ENCODE assay signal across 22 mouse cellular contexts in the genomic region with DNA sequence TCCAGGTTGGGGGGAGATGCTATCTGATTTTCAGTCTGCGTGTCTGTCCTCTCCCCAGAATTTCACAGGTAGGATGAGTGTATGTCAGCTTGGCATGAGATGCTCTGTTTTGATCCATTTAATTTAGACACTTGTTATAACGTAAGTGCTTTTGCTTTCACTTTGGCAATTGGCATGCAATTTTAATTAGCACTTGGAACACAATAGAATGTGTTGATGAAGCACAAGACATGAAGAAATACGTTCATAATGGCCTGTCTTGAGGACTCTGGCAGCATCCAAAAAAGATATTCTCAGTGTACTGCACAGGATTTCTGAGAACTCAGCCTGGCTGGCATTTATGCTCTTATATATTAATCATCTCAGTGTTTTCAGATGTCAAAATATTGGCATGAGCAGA.
"Had no signal": no experiment of that assay in that cellular context is flagged by ENCODE, and none has a peak within 500 bp of the region (broad histone marks: within the 10 kb centered on the region; RNA-seq: fewer than 3 reads in every experiment).

No protein-coding gene starts in this region.

- H3K27ac ChIP-seq: kidney, postnatal 0 days; limb, embryonic 12.5 days; limb, embryonic 15.5 days; liver, embryonic 12.5 days; liver, embryonic 15.5 days; lung, embryonic 15.5 days; midbrain, embryonic 10.5 days; midbrain, embryonic 13.5 days; neural tube, embryonic 13.5 days; stomach, postnatal 0 days had no signal

- H3K27me3 ChIP-seq: limb, embryonic 12.5 days; limb, embryonic 15.5 days; liver, embryonic 12.5 days; liver, embryonic 15.5 days; lung, embryonic 15.5 days; midbrain, embryonic 13.5 days; neural tube, embryonic 13.5 days had no signal

- H3K4me2 ChIP-seq: limb, embryonic 12.5 days; limb, embryonic 15.5 days; liver, embryonic 12.5 days; liver, embryonic 15.5 days; lung, embryonic 15.5 days; midbrain, embryonic 13.5 days; neural tube, embryonic 13.5 days had no signal

- H3K9me3 ChIP-seq: limb, embryonic 12.5 days; limb, embryonic 15.5 days; liver, embryonic 12.5 days; liver, embryonic 15.5 days; lung, embryonic 15.5 days; midbrain, embryonic 10.5 days; midbrain, embryonic 13.5 days; neural tube, embryonic 13.5 days had no signal

- DNase-seq: kidney, adult 2 months; kidney, postnatal 25 days; left cerebral cortex, postnatal 4 days; lung, adult 18-20 months; lung, postnatal 10 days; lung, postnatal 36 days; retina, postnatal 1 day; thymus, adult 18-20 months; thymus, postnatal 25 days had no signal

- H3K9ac ChIP-seq: limb, embryonic 12.5 days; limb, embryonic 15.5 days; liver, embryonic 12.5 days; liver, embryonic 15.5 days; lung, embryonic 15.5 days; midbrain, embryonic 13.5 days; neural tube, embryonic 13.5 days had no signal

- H3K4me1 ChIP-seq: limb, embryonic 15.5 days; midbrain, embryonic 13.5 days had no signal

- H3K36me3 ChIP-seq: liver, embryonic 15.5 days; lung, embryonic 15.5 days; midbrain, embryonic 13.5 days had no signal

- ATAC-seq: liver, embryonic 12.5 days; midbrain, embryonic 13.5 days; midbrain, embryonic 16.5 days had no signal

- H3K4me3 ChIP-seq: limb, embryonic 12.5 days; limb, embryonic 15.5 days; liver, embryonic 12.5 days; liver, embryonic 15.5 days; lung, embryonic 15.5 days; megakaryocyte, embryonic 14.5 days; midbrain, embryonic 10.5 days; midbrain, embryonic 13.5 days; myocyte; neural tube, embryonic 13.5 days had no signal
